Mouse (Mus musculus): ENCODE data around the gene Nmt1. TPM values are rescaled to one million over a fixed set of nuclear protein-coding genes. Genes with fewer than 3 reads are reported as not detected.
A peak's percentile ranks its signal among the peaks of the same experiment; 100 is the strongest.

The Nmt1 gene
- total and polyA plus RNA-seq, 3 experiments: 29.8 to 147 (median 70.5) TPM

DNA sequence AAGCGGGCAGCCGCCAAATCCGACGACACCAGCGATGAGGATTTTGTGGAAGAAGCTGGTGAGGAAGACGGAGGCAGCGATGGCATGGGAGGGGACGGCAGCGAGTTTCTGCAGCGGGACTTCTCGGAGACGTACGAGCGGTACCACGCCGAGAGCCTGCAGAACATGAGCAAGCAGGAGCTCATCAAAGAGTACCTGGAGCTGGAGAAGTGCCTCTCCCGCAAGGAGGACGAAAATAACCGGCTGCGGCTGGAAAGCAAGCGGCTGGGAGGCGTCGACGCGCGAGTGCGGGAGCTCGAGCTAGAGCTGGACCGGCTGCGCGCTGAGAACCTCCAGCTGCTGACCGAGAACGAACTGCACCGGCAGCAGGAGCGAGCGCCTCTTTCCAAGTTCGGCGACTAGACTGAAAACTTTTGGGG is 89.6 kb downstream of the Nmt1 start:
- peak; percentile 80 for DNase-seq (ENCODE audit: low read depth, low spot score)
- Histone ChIP-seq H3K27ac (ENCODE audit: control insufficient read depth, low read depth, low read length) (no peak overlapping the region), H3K4me1 (ENCODE audit: control insufficient read depth in 1 of 2, insufficient read depth in 2 of 2, low read length in 2 of 2) (peaks cover 7 to 8% of the 10 kb centered on the region in 2 experiments; a peak in 3 of 4 replicates), H3K9me3 (replicated peaks; ENCODE audit: insufficient read depth, low read length) (no peaks in the 10 kb centered on the region), H3K79me2 (ENCODE audit: control insufficient read depth, insufficient read depth, low read length, poor library complexity) (peaks cover 29% of the 10 kb centered on the region), H3K9ac (ENCODE audit: control insufficient read depth, low read depth, low read length, poor library complexity, severe bottlenecking) (peak overlapping the region; percentile 74), H3K36me3 (ENCODE audit: control insufficient read depth in 1 of 2, insufficient read depth in 2 of 2, low read length in 2 of 2) (peaks cover 0 to 16% of the 10 kb centered on the region in 2 experiments; a peak in 2 of 4 replicates), H3K4me3 (ENCODE audit: control insufficient read depth in 1 of 2, insufficient read depth in 1 of 2, low read depth in 2 of 2, low read length in 2 of 2) (peak overlapping the region; percentile 49 to 69), H3K27me3 (ENCODE audit: control insufficient read depth in 1 of 2, insufficient read depth in 2 of 2, low read length in 2 of 2) (no peaks in the 10 kb centered on the region)
- TF ChIP-seq ZC3H11A (IDR thresholded peaks at IDR 0.05; ENCODE audit: low read depth, low read length): no peak
- TF ChIP-seq USF2 (IDR thresholded peaks at IDR 0.05; ENCODE audit: borderline replicate concordance in 1 of 2, insufficient read depth in 1 of 2, low read depth in 1 of 2, low read length in 2 of 2): no peak
- no peak for TF ChIP-seq ZMIZ1 (IDR thresholded peaks at IDR 0.05; ENCODE audit: low read depth, low read length)
- TF ChIP-seq MYB (IDR thresholded peaks at IDR 0.05; ENCODE audit: low read depth, low read length): no peak
- TF ChIP-seq UBTF (IDR thresholded peaks at IDR 0.05; ENCODE audit: borderline replicate concordance, insufficient read depth, low read depth, low read length): 0 out of 2 replicates have a peak, but pooled peaks have one; percentile 62
- no peak for TF ChIP-seq MXI1 (IDR thresholded peaks at IDR 0.05; ENCODE audit: low read depth, low read length)
- TF ChIP-seq ELF1 (IDR thresholded peaks at IDR 0.05; ENCODE audit: low read depth, low read length): no peak
- TF ChIP-seq CTCF (IDR thresholded peaks at IDR 0.05 in 2 of 3, conservative IDR thresholded peaks at IDR 0.05 in 1 of 3; ENCODE audit: control insufficient read depth in 1 of 3, insufficient read depth in 1 of 3, low read depth in 2 of 3, low read length in 3 of 3, poor library complexity in 1 of 3, severe bottlenecking in 1 of 3): no peak
- no peak for TF ChIP-seq GATA1 (IDR thresholded peaks at IDR 0.05; ENCODE audit: low read depth, low read length)
- no peak for TF ChIP-seq TAL1 (IDR thresholded peaks at IDR 0.05; ENCODE audit: low read length)
- TF ChIP-seq MEF2A (IDR thresholded peaks at IDR 0.05; ENCODE audit: extremely low read depth, insufficient replicate concordance, low read depth, low read length, poor library complexity, severe bottlenecking): no peak
- no peak for TF ChIP-seq TBP (IDR thresholded peaks at IDR 0.05; ENCODE audit: low read depth, low read length)
- 0 out of 2 replicates have a peak, but pooled peaks have one; percentile 6 for TF ChIP-seq ETS1 (IDR thresholded peaks at IDR 0.05; ENCODE audit: low read depth, low read length)
- TF ChIP-seq KAT2A (conservative IDR thresholded peaks at IDR 0.05; ENCODE audit: low read depth, low read length): no peak
- TF ChIP-seq MAX (IDR thresholded peaks at IDR 0.05; ENCODE audit: low read length): no peak
- TF ChIP-seq TCF12 (IDR thresholded peaks at IDR 0.05; ENCODE audit: low read depth, low read length): no peak
- no peak for TF ChIP-seq GABPA (IDR thresholded peaks at IDR 0.05; ENCODE audit: low read depth, low read length)
- no peak for TF ChIP-seq CHD2 (IDR thresholded peaks at IDR 0.05; ENCODE audit: low read length)
- TF ChIP-seq POLR2A (IDR thresholded peaks at IDR 0.05; ENCODE audit: control insufficient read depth in 1 of 2, insufficient read depth in 1 of 2, low read depth in 1 of 2, low read length in 2 of 2, poor library complexity in 1 of 2): peak in 1 of 2 experiments; percentile 18; a peak in 1 of 4 replicates
- TF ChIP-seq USF1 (IDR thresholded peaks at IDR 0.05; ENCODE audit: low read depth, low read length): no peak
- no peak for TF ChIP-seq MAFK (IDR thresholded peaks at IDR 0.05; ENCODE audit: borderline replicate concordance, low read depth, low read length)
- 0 out of 2 replicates have a peak, but pooled peaks have one; percentile 78 for TF ChIP-seq CHD1 (IDR thresholded peaks at IDR 0.05; ENCODE audit: low read depth, low read length)
- TF ChIP-seq BHLHE40 (IDR thresholded peaks at IDR 0.05; ENCODE audit: borderline replicate concordance, low read depth, low read length): no peak

Other genes starting within 250 kb of the Nmt1 start
- not detected in 2 replicates for gene Gjc1, start 208.5 kb upstream of the Nmt1 start, total RNA-seq (2012; rRNA removed)
- gene Gjc1, start 208.5 kb upstream of the Nmt1 start, polyA plus RNA-seq (2012; ENCODE audit: insufficient read depth in 1 of 2, insufficient read length in 2 of 2, low read depth in 1 of 2, low replicate concordance in 2 of 2, missing spikeins in 1 of 2): not detected
- gene Higd1b, start 192.3 kb upstream of the Nmt1 start, total RNA-seq (2012; rRNA removed): not detected in 2 replicates
- not detected for gene Higd1b, start 192.3 kb upstream of the Nmt1 start, polyA plus RNA-seq (2012; ENCODE audit: insufficient read depth in 1 of 2, insufficient read length in 2 of 2, low read depth in 1 of 2, low replicate concordance in 2 of 2, missing spikeins in 1 of 2)
- 261 and 266 TPM in 2 replicates for gene Eftud2, start 147.2 kb upstream of the Nmt1 start, total RNA-seq (2012; rRNA removed)
- 1,000 to 10,000 TPM in 1 of 2 experiments, 100 to 1,000 TPM in 1; 424 to 1,215 TPM for gene Eftud2, start 147.2 kb upstream of the Nmt1 start, polyA plus RNA-seq (2012; ENCODE audit: insufficient read depth in 1 of 2, insufficient read length in 2 of 2, low read depth in 1 of 2, low replicate concordance in 2 of 2, missing spikeins in 1 of 2)
- gene Ccdc103, start 147.0 kb upstream of the Nmt1 start, total RNA-seq (2012; rRNA removed): 1.6 and 2.1 TPM in 2 replicates
- 1 to 10 TPM in 1 of 2 experiments, not detected in 1; 1.4 TPM for gene Ccdc103, start 147.0 kb upstream of the Nmt1 start, polyA plus RNA-seq (2012; ENCODE audit: insufficient read depth in 1 of 2, insufficient read length in 2 of 2, low read depth in 1 of 2, low replicate concordance in 2 of 2, missing spikeins in 1 of 2)
- 0.08 TPM in 1 of 2 replicates, not detected in the other for gene Fam187a, start 143.0 kb upstream of the Nmt1 start, total RNA-seq (2012; rRNA removed)
- gene Fam187a, start 143.0 kb upstream of the Nmt1 start, polyA plus RNA-seq (2012; ENCODE audit: insufficient read depth in 1 of 2, insufficient read length in 2 of 2, low read depth in 1 of 2, low replicate concordance in 2 of 2, missing spikeins in 1 of 2): under 1 TPM in 1 of 2 experiments, not detected in 1; 0.08 TPM
- gene Gfap, start 127.3 kb upstream of the Nmt1 start, total RNA-seq (2012; rRNA removed): 1.3 and 2.0 TPM in 2 replicates
- gene Gfap, start 127.3 kb upstream of the Nmt1 start, polyA plus RNA-seq (2012; ENCODE audit: insufficient read depth in 1 of 2, insufficient read length in 2 of 2, low read depth in 1 of 2, low replicate concordance in 2 of 2, missing spikeins in 1 of 2): 1 to 10 TPM in 1 of 2 experiments, not detected in 1; 2.5 TPM
- gene Kif18b, start 103.1 kb upstream of the Nmt1 start, total RNA-seq (2012; rRNA removed): 36.1 and 40.8 TPM in 2 replicates
- 100 to 1,000 TPM in 1 of 2 experiments, 10 to 100 TPM in 1; 45.7 to 116 TPM for gene Kif18b, start 103.1 kb upstream of the Nmt1 start, polyA plus RNA-seq (2012; ENCODE audit: insufficient read depth in 1 of 2, insufficient read length in 2 of 2, low read depth in 1 of 2, low replicate concordance in 2 of 2, missing spikeins in 1 of 2)
- gene C1ql1, start 81.5 kb upstream of the Nmt1 start, total RNA-seq (2012; rRNA removed): not detected in 2 replicates
- gene C1ql1, start 81.5 kb upstream of the Nmt1 start, polyA plus RNA-seq (2012; ENCODE audit: insufficient read depth in 1 of 2, insufficient read length in 2 of 2, low read depth in 1 of 2, low replicate concordance in 2 of 2, missing spikeins in 1 of 2): not detected
- 15.6 and 16.2 TPM in 2 replicates for gene Dcakd, start 143 bp downstream of the Nmt1 start, total RNA-seq (2012; rRNA removed)
- gene Dcakd, start 143 bp downstream of the Nmt1 start, polyA plus RNA-seq (2012; ENCODE audit: insufficient read depth in 1 of 2, insufficient read length in 2 of 2, low read depth in 1 of 2, low replicate concordance in 2 of 2, missing spikeins in 1 of 2): 100 to 1,000 TPM in 1 of 2 experiments, 10 to 100 TPM in 1; 82.3 to 112 TPM
- gene Plcd3, start 73.5 kb downstream of the Nmt1 start, total RNA-seq (2012; rRNA removed): 1.7 and 2.0 TPM in 2 replicates
- gene Plcd3, start 73.5 kb downstream of the Nmt1 start, polyA plus RNA-seq (2012; ENCODE audit: insufficient read depth in 1 of 2, insufficient read length in 2 of 2, low read depth in 1 of 2, low replicate concordance in 2 of 2, missing spikeins in 1 of 2): 1 to 10 TPM in 1 of 2 experiments, not detected in 1; 2.6 TPM
- 15.2 and 16.6 TPM in 2 replicates for gene Acbd4, start 73.5 kb downstream of the Nmt1 start, total RNA-seq (2012; rRNA removed)
- gene Acbd4, start 73.5 kb downstream of the Nmt1 start, polyA plus RNA-seq (2012; ENCODE audit: insufficient read depth in 1 of 2, insufficient read length in 2 of 2, low read depth in 1 of 2, low replicate concordance in 2 of 2, missing spikeins in 1 of 2): 10 to 100 TPM in 1 of 2 experiments, not detected in 1; 18.3 TPM
- gene Hexim1, start 88.0 kb downstream of the Nmt1 start, total RNA-seq (2012; rRNA removed): 17.3 and 18.4 TPM in 2 replicates
- 10 to 100 TPM in 1 of 2 experiments, not detected in 1; 25.4 TPM for gene Hexim1, start 88.0 kb downstream of the Nmt1 start, polyA plus RNA-seq (2012; ENCODE audit: insufficient read depth in 1 of 2, insufficient read length in 2 of 2, low read depth in 1 of 2, low replicate concordance in 2 of 2, missing spikeins in 1 of 2)
- 12.3 and 17.2 TPM in 2 replicates for gene Hexim2, start 104.2 kb downstream of the Nmt1 start, total RNA-seq (2012; rRNA removed)
- 10 to 100 TPM in 1 of 2 experiments, not detected in 1; 12.5 TPM for gene Hexim2, start 104.2 kb downstream of the Nmt1 start, polyA plus RNA-seq (2012; ENCODE audit: insufficient read depth in 1 of 2, insufficient read length in 2 of 2, low read depth in 1 of 2, low replicate concordance in 2 of 2, missing spikeins in 1 of 2)
- gene Fmnl1, start 142.9 kb downstream of the Nmt1 start, total RNA-seq (2012; rRNA removed): 1.4 and 1.7 TPM in 2 replicates
- gene Fmnl1, start 142.9 kb downstream of the Nmt1 start, polyA plus RNA-seq (2012; ENCODE audit: insufficient read depth in 1 of 2, insufficient read length in 2 of 2, low read depth in 1 of 2, low replicate concordance in 2 of 2, missing spikeins in 1 of 2): 10 to 100 TPM in 1 of 2 experiments, not detected in 1; 17.2 TPM
- gene 1700023F06Rik, start 180.4 kb downstream of the Nmt1 start, total RNA-seq (2012; rRNA removed): not detected in 2 replicates
- not detected for gene 1700023F06Rik, start 180.4 kb downstream of the Nmt1 start, polyA plus RNA-seq (2012; ENCODE audit: insufficient read depth in 1 of 2, insufficient read length in 2 of 2, low read depth in 1 of 2, low replicate concordance in 2 of 2, missing spikeins in 1 of 2)
- gene Spata32, start 190.2 kb downstream of the Nmt1 start, total RNA-seq (2012; rRNA removed): not detected in 2 replicates
- gene Spata32, start 190.2 kb downstream of the Nmt1 start, polyA plus RNA-seq (2012; ENCODE audit: insufficient read depth in 1 of 2, insufficient read length in 2 of 2, low read depth in 1 of 2, low replicate concordance in 2 of 2, missing spikeins in 1 of 2): not detected
- gene Map3k14, start 239.3 kb downstream of the Nmt1 start, total RNA-seq (2012; rRNA removed): 0.36 and 0.39 TPM in 2 replicates
- under 1 TPM in 1 of 2 experiments, not detected in 1; 0.99 TPM for gene Map3k14, start 239.3 kb downstream of the Nmt1 start, polyA plus RNA-seq (2012; ENCODE audit: insufficient read depth in 1 of 2, insufficient read length in 2 of 2, low read depth in 1 of 2, low replicate concordance in 2 of 2, missing spikeins in 1 of 2)

Data from MEL (cell line).